Mouse (Mus musculus) liver, postnatal 0 days (tissue): ENCODE results near the gene Them7.

Source experiments
- CTCF ChIP-seq: sonication (generic); IDR thresholded peaks from 2 replicates; pipeline ENCODE4 v1.5.1; 2016; ENCODE audit warnings: antibody characterized with exemption, low read depth
- EP300 ChIP-seq: IDR thresholded peaks from 2 replicates; pipeline ENCODE4 v1.6.1; 2016; ENCODE audit warnings: antibody characterized with exemption, low read depth, mild to moderate bottlenecking

DNA sequence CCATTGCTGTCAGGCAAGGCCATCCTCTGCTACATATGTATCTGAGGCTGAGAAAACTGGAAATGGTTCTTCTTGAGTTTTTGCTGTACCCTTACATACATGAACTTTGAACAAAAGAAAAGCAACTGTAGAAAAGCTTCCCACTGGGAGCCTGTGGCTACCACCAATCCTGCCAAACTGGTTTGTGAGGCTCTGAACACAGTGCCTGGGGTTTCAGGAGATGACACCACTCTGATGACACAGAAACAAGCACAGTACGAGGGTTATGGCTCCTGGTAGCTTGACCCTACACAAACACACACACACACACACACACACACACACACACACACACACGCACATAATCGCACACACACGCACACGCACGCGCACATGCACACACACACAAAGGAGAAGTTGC, 151.1 kb downstream of the Them7 start:
- no peak for TF ChIP-seq CTCF
- TF ChIP-seq EP300: no peak
